Mouse (Mus musculus) embryo, embryonic 11.5 days (tissue): Measurements from ENCODE around the gene Zfp691.

Source experiments
- DNase-seq: peaks from one replicate; pipeline ENCODE4 v3.0.0-alpha.2; 2012; ENCODE audit warnings: low read depth, low spot score

Zfp691 gene

DNA sequence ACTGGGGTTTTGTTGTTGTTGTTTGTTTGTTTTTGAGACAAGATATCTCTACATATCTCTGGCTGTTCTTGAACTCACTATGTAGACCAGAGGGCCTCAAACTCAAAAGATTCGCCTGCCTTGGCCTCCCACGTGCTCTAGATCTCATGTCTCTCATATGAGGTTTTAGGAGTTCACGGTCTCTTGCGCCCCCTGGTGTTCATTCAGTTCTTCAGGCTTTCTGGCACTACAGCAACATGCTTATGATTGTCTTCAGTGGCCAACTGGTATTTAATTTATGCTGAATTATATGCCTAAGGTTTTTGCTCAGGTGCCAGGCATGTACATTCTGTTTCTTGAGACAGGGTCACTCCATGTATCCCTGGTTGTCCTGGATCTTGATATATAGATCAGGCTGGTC is 6.3 kb downstream of the Zfp691 start:
- DNase-seq: peak; percentile 69

DNA sequence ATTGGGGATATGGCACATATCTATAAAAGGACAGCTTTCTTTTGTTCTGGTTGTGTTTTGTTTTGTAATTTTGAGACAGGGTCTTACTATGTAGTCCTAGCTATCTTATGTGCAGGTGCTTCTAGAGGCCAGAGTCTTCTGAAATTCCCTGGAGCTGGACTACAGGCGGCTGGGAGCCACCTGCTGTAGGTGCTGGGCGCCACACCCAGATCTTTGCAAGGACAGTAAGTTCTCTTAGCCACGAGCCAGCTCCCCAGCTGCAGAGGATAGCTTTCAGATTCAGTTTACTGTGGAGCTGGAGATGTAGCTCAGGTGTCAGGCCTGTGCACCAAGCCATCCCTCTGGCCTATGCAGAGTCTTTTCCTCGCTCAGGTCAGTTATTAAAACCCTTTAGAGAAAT is 6.9 kb downstream of the Zfp691 start:
- no peak for DNase-seq

DNA sequence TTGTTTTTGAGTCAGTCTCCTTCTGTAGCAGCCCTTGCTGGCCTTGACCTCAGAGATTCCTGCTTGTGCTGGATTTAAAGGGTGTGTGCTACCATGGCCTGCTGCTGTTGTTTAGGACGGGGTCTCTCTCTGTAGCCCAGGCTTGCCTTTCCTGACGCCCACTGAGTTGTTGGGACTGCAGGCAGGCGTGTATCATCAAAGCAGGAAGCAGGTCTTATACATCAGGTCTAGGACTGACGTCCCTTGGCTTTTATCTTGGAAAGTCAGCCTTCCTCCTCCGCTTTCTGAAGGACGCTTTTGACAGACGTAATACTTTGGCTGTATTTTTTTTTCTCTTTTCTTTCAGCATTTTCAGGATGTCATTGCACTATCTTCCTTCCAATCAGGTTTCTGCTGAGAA is 8.1 kb downstream of the Zfp691 start:
- DNase-seq: no peak

DNA sequence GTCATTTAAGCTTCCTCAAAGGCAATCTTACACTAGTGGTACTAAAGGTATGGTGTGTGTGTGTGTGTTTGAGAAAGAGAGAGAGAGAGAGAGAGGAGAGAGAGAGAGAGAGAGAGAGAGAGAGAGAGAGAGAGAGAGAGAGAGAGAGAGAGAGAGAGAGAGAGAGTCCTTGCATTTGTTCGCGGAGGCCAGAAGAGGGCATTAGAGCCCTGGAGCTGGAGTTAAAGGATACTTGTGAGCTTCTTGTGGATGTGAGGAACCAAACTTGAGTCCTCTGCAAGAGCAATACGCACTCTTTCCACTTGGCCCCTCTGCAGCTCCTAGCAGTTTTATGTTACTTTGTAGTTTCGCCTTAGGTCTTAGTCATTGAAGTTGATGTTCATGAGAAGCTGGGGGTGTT is 11.0 kb downstream of the Zfp691 start:
- no peak for DNase-seq

DNA sequence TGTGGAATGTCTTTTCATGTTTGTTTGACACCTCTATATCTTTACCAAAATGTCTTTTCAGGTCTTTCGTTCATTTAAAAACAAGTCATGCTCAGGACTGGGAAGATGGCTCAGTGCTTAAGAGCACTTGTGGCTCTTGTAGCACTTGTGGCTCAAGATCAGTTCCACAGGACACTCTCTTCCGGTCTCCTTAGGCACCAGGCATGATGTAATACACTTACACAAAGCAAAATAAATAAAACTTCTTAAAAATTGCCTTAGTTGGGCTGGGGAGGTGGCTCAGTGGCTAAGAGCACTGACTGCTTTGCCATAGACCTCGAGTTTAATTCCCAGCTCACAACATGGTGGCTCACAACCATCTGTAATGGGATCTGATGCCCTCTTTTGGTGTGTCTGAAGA is 12.6 kb downstream of the Zfp691 start:
- DNase-seq: no peak

DNA sequence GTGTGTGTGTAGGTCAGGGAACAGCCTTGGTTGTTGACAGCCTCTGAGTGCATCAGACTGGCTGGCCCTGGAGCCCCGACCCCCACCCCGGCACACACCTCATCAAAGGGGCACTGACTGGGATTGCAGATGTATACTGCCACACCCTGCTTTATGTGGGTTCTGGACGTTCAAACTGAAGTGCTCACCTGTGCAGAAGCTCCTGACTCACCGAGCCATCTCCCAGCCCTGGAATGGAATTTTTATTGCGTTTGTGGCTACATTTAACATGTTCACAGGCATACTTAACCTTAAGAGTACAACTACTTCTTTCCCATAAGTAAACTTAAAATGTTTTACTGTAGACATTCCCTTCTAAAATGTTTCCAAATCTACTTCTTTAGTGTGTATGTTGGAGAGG is 16.1 kb downstream of the Zfp691 start:
- DNase-seq: no peak

DNA sequence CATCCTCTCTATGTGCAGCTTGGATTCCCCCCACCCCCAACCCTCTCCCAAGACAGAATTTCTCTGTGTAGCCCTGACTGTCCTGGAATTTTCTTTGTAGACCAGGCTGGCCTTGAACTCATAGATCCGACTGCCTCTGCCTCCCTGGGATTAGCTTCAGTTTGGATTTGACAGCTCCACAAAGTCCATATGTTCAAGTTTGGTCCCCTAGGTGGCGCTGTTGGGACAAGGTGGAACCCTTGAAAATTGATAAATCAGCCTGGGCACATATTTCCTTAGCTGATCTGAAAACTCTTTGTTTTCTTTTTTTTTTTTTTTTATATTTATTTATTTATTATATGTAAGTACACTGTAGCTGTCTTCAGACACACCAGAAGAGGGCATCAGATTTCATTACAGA is 16.8 kb downstream of the Zfp691 start:
- no peak for DNase-seq

DNA sequence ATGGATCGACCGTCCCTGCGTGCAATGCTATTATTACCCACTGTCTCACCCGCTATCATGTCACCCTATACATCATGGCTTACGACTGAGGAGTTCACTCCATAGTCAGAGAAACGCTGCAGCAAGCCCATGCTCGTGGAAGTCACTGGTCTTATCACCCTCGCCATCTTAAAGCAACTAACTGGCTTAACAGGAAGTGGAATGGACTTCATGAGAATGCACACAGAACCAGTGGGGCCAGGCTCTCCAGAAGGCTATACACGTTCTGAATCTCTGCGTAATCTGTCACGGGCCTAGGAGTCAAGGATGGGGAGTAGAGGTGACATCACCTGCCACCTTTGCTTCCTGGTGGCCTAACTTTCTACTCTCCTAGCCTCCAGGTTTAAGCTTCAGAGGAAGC is 25.3 kb downstream of the Zfp691 start:
- DNase-seq: no peak

DNA sequence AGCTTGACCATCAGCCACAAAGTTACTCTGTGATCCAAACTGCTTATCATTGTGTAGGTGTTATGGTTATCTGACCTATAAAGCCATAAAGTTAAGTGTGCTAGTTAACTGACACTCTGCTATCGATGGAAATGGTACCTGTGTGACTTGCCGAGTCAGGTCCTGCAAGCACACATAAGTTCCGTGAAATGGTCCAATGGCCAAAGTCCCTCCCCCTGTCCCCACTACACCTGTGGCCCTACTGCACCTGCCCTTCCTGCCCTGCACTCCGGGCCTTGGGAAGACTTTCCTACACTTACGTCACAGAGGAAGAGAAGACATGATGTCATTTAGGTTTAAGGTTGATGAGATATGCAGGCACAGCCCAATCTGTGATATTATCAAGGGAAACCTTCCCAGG is 26.6 kb downstream of the Zfp691 start:
- DNase-seq: no peak

DNA sequence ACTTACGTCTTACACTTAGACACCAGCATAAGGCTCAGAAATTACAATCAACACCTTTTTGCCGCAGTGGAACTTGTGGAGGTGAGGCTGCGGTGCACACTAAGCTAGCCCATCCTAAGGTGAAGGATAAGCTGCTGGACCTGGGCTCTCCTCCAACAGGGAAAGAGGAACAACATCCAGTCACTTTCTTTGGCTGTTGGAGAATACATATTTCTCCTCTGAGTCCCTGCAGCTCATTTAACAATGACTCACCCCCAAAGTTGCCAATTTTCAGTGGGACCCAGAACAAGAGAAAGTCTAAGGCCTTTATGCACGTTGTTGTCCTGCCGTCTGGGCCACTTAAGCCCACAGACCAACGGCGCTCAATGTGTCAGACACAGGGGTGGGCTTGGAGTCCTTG is 27.2 kb downstream of the Zfp691 start:
- no peak for DNase-seq

DNA sequence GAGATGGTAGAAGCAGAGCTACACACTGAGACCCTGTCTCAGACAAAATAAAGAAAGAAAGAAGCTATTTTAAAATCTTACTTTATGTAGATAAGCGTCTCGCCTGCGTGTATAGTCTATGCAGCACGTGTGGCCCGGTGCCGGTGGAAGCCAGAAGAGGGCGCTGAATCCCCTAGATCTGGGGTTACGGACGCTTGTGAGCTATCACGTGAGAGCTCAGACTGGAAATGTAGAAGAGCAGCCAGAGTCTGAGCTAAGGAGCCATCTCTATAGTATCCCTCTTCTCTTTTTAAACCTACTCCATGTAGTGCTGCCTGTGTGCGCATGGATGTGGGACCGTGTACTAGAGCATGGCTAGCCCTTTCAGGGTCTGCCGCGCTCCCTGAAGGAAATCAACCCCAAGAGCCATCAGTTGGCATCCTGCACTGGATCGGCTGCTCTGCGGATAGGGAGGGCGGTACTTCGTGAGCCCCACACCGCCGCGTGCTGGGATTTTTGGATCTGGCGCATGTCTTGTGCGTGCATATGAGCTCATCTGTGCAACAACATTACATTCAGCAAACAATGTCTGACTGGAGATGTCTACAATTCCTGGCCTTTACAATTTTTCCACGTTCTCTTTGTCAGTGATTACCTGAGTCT is 31.6 kb downstream of the Zfp691 start:
- DNase-seq: peak; percentile 64

DNA sequence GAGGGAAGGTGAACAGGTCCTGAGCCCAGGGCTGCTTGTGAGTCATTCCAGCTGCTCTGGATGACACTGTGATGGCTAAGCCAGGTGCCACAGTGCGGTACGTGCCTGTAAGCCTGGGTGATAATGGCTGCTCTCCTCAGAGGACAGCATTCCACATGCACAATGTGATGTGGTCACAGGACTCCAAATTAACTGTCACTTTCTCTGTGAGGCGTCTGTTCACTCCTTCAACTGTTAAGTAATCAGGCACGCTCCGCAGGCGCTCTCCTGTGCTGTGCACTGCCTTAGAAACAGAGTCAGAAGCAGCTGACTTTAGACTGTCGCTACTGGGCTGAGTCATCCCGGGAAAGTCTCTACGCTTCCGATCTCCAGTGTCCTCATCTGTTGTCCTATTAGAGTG is 32.8 kb downstream of the Zfp691 start:
- DNase-seq: no peak

DNA sequence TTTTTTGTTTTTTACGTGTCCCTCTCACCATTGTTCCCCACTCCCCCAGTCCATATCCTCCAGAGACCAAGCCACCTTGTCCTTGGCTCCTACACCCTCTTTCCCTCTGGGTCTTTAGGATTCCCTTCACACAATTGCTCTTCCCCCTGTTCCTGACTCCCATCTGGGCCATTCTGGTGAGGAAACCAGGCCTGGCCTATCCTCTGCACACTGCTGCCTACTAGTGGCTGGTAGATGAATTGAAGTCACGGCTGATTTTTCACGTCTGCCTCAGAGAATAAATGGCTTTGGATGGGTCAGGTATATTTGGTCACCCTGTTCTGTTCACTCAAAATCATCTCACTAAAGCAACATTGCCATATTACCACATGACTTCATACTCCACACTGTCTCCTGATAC is 33.9 kb downstream of the Zfp691 start:
- DNase-seq: peak; percentile 34

DNA sequence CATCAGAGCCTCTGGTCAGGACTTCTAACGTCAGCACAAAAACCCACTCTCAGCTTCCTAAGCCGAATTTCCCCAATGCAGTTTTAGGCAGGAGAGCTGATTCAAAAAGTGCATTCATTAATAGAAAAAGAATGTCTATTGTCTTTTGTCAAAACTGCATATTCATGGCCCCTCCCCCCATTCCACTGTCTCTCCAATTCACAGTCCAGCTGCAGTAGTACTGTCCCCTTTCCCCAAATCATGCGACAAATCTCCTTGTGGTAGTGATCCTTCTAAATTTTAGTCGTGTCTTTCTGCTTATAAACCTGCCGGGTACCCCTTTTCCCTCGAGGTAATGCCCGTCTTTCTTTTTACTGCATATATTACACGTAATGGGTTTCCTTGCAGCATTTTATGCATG is 35.2 kb downstream of the Zfp691 start:
- no peak for DNase-seq

DNA sequence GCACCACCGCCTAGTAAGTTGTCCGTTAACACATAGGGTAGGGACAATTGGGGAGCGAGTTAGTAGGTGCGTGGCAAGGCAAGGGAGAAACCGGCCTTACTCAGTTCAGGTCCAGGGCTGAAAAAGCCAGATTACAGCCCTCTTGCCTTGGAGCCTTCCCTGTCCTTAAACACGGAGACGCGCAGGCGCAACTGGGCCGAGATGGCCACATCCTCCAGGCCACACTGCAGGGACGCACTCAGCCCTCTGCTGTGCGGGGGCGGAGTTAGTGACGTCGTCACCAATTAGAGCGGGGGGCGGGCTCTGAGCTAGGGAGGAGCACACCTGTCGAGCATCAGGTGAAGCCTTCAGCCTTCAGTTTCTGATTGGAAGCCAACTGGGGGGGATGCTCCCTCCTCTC is 35.8 kb downstream of the Zfp691 start:
- DNase-seq: peak; percentile 57

DNA sequence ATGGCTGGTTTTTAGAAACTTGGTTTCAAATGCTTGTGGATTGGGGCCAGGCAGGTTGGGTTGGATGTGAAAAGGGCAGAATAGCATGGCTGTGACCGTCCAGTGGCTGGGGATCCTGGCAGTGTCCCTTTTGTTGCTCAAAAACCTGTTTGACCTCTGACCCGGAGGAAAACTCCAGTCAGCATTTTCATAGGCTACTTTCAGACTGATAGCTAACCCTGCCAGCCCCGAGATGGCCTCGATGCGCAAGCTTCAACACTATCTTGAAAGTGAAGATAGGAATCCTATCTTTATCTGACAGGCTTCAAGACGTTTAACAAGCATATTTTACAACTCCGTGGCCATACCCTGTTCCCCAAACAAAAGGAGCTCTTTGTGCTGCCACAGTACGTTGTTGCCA is 36.7 kb downstream of the Zfp691 start:
- no peak for DNase-seq

DNA sequence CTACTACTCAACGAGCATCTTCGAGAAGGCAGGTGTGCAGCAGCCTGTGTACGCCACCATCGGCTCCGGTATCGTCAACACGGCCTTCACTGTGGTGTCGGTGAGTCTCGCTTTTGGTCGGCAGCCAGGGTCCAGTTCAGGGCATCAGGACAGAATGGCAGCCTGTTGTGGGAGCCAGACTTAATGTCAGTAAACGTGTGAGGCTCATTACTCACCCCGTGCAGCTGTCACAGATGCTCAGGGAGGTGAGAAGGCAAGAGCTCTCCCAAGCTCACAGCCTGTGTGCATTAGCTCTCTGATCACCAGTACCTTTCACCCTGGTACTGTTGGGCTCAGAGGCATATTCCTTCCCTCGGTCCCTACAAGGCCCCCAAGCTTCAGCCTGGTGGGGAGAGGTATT is 40.1 kb downstream of the Zfp691 start:
- DNase-seq: no peak

DNA sequence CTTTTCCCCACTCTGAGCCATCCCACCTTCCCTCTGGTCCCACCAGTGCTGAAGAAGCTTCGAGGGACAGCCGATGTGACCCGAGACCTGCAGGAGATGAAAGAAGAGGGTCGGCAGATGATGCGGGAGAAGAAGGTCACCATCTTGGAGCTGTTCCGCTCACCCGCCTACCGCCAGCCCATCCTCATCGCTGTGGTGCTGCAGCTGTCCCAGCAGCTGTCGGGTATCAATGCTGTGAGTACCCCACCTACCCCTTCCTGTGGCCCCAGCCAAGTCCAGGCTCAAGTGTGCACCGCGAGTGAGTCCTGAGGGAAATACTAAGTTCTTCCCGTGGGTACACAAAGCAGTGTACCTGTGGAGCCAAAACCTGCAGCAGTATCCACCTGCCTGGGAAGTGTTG is 40.7 kb downstream of the Zfp691 start:
- no peak for DNase-seq

DNA sequence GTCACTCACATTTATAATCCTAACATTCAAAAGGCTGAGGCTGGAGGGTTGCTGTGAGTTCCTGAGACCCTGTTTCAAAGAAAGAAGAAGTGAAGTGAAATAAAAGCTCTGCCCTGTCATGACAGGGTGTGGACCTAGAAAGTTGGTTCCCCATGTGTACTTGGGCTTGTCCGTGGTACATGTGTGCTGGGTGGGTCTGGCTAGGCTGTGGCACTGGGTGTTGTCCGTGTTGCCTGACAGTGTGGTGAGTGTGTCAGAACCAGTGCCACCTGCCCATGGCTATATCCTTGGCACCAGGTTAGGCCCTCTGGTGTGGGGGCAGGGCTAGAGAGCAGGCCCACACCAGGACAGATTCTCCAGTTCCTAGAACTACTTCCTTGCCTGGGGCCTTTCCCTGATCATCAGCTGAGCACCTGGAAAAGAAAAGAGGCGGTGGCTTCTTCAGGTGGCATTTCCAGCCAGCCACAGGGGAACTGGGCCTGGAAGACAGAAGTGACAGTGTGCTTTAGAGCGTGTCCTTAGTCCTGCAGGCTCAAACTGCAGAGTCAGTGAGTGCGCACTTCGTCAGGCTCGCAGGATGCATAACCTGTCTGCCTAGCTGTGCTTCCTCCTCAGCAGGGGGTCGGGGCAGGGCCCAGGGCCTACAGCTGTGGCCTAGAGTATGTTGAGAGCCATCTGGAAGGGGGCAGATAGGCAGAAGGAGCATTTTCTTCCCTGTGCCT is 42.6 kb downstream of the Zfp691 start:
- DNase-seq: no peak

DNA sequence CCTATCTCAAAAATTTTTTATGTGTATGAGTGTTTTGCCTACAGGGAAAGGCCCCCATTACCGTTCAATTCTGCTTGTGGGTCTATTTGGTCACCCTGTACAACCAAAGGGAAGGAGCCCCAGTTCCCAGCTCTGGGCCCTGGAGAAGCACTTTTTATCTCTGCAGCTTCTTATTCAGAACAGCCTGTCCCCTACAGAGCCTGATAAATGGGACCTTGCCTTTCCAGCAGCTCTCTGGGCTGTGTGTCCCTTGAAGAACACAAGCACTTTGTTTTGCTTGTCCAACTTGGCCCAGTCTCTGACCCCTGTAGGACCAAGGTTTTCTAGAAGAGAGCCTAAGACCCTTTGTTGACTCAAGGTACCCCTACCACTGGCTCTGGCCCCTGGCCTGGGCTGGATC is 44.9 kb downstream of the Zfp691 start:
- no peak for DNase-seq

DNA sequence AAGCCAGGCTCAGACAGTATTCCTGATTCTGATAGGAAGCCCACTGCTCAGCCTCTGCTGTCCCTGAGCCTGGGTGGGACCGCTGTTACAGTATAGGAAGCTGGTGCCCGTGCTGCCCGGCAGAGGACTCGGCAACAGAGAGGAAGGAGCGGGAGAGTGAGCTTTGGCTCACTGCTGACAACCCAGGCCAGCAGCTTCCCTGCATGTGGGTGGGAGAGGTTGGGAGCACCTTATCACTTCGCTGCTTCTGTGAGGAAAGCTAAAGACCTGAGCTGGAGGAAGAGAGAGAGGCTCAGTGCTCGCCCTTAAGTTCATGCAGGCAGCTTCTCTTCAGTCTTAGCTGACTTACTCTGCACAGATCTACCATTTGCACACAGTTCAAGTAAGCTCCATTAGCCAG is 45.4 kb downstream of the Zfp691 start:
- no peak for DNase-seq

DNA sequence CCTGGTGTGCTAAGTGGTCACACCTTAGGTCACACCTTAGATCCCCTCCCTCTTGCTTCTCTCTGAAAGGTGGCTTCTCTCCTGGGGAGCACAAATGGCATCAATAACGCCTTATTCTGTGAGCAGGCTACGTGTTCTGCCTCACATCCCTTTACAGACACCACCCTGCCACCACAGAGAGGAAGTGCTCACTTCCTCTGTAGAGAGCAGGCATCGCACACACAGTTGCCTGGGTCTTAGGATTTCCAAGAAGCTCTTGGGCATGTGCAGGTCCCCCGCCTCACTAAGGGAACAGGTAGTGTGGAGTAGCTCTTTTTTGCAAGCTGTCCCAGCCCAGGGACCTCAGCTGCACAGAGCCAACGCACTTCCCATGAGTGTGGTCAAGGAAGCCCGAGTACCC is 46.8 kb downstream of the Zfp691 start:
- no peak for DNase-seq

DNA sequence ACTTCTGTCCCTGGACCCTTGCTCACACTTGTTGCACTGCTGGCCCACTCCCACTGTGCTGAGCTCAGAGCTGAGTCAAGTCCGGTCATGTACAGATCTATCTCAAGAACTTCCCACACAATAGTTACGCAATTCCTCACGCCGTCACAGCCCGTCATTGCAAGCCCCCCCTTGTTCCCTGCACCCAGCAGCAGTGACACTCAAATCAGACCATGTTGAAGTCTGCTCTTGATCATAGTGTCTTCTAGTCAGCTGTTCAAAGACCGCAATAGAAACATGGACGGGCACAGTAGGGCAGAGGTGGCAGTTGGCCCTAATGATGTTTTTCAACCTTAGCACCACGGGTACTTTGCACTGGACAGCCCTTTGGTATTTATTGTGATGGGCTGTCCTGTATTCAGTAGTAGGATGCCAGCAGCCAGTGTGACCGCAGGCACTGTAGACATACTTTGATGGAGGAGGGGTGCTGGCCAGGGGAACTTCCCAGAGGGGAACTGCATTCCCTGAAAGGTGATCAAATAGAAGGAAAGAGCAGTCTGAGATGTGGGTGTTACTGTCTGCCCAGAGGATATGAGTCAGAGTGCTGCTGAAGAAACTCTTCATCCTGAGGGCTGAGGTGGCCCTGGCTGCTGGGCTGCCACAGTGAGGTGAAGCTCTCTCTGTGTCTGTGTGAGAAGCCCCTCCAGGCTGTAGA is 48.3 kb downstream of the Zfp691 start:
- no peak for DNase-seq
